Mouse (Mus musculus): ENCODE measurements around the gene Mxd3. TPM values are rescaled to one million over a fixed set of nuclear protein-coding genes. Genes with fewer than 3 reads are reported as not detected.

The Mxd3 gene
- total RNA-seq, 2 experiments from 2014 or later, result 15.0 to 20.1 TPM

- no peak for ATAC-seq (replicated peaks; ENCODE audit: low FRiP score, poor library complexity, severe bottlenecking)
Observed at GRCm38 (mm10) chr13:55337341-55337975, 7.8 kb upstream of the Mxd3 start.

GRCm38 (mm10) chr13:55335701-55336100, 6.1 kb upstream of the Mxd3 start:
- no peak for ATAC-seq (replicated peaks; ENCODE audit: low FRiP score, poor library complexity, severe bottlenecking)

GRCm38 (mm10) chr13:55332331-55332730, 2.7 kb upstream of the Mxd3 start:
- no peak for ATAC-seq (replicated peaks; ENCODE audit: low FRiP score, poor library complexity, severe bottlenecking)

- peak; percentile 70 for ATAC-seq (replicated peaks; ENCODE audit: low FRiP score, poor library complexity, severe bottlenecking)
Observed at GRCm38 (mm10) chr13:55330567-55331400, 1.2 kb upstream of the Mxd3 start.

GRCm38 (mm10) chr13:55329109-55329682, 427 bp downstream of the Mxd3 start:
- ATAC-seq (replicated peaks; ENCODE audit: low FRiP score, poor library complexity, severe bottlenecking), result peak; percentile 21

- 0 out of 2 replicates have a peak, but pooled peaks have one; percentile 4 for ATAC-seq (replicated peaks; ENCODE audit: low FRiP score, poor library complexity, severe bottlenecking)
Observed at GRCm38 (mm10) chr13:55328641-55329040, 982 bp downstream of the Mxd3 start.

GRCm38 (mm10) chr13:55328171-55328570, 1.5 kb downstream of the Mxd3 start:
- peak; percentile 11; the same call in 1 of the 2 replicates for ATAC-seq (replicated peaks; ENCODE audit: low FRiP score, poor library complexity, severe bottlenecking)

GRCm38 (mm10) chr13:55327633-55328032, 2.0 kb downstream of the Mxd3 start:
- ATAC-seq (replicated peaks; ENCODE audit: low FRiP score, poor library complexity, severe bottlenecking), result peak; percentile 65

GRCm38 (mm10) chr13:55327169-55327568, 2.5 kb downstream of the Mxd3 start:
- ATAC-seq (replicated peaks; ENCODE audit: low FRiP score, poor library complexity, severe bottlenecking), result no peak

GRCm38 (mm10) chr13:55325596-55325995, 4.0 kb downstream of the Mxd3 start:
- no peak for ATAC-seq (replicated peaks; ENCODE audit: low FRiP score, poor library complexity, severe bottlenecking)

- peak; percentile 45 for ATAC-seq (replicated peaks; ENCODE audit: low FRiP score, poor library complexity, severe bottlenecking)
Observed at GRCm38 (mm10) chr13:55322130-55322825, 7.3 kb downstream of the Mxd3 start.

GRCm38 (mm10) chr13:55321434-55322129, 8.0 kb downstream of the Mxd3 start, which contains the start of gene Rab24:
TSS of gene Rab24 (minus strand) at chr13:55321946.
- peak; percentile 92 for ATAC-seq (replicated peaks; ENCODE audit: low FRiP score, poor library complexity, severe bottlenecking)

- no peak for ATAC-seq (replicated peaks; ENCODE audit: low FRiP score, poor library complexity, severe bottlenecking)
Observed at GRCm38 (mm10) chr13:55319931-55320533, 9.6 kb downstream of the Mxd3 start, which contains the start of gene Prelid1. TSS of gene Prelid1 (plus strand) at chr13:55320500.

GRCm38 (mm10) chr13:55318351-55318750, 11.3 kb downstream of the Mxd3 start:
- ATAC-seq (replicated peaks; ENCODE audit: low FRiP score, poor library complexity, severe bottlenecking), result no peak

GRCm38 (mm10) chr13:55314891-55315412, 14.7 kb downstream of the Mxd3 start:
- no peak for ATAC-seq (replicated peaks; ENCODE audit: low FRiP score, poor library complexity, severe bottlenecking)

GRCm38 (mm10) chr13:55313051-55313450, 16.6 kb downstream of the Mxd3 start:
- no peak for ATAC-seq (replicated peaks; ENCODE audit: low FRiP score, poor library complexity, severe bottlenecking)

GRCm38 (mm10) chr13:55312028-55312630, 17.5 kb downstream of the Mxd3 start:
- ATAC-seq (replicated peaks; ENCODE audit: low FRiP score, poor library complexity, severe bottlenecking), result no peak

GRCm38 (mm10) chr13:55300913-55301312, 28.7 kb downstream of the Mxd3 start:
- ATAC-seq (replicated peaks; ENCODE audit: low FRiP score, poor library complexity, severe bottlenecking), result no peak

Data from erythroblast, adult 5-6 weeks (primary cell).